Mouse (Mus musculus) liver, adult 2 months (tissue): ENCODE data around the gene Bcl11a. TPM values are rescaled to one million over a fixed set of nuclear protein-coding genes. Genes with fewer than 3 reads are reported as not detected.
A peak's percentile ranks its signal among the peaks of the same experiment; 100 is the strongest.

Experiments used
- DNase-seq: peaks from one replicate; pipeline ENCODE4 v3.0.0-alpha.2; 2011; ENCODE audit warnings: low read depth, low spot score; ENCODE audit errors: extremely low read depth
- H3K27ac ChIP-seq: fragments of 200-500 bp; replicated peaks from 2 replicates; pipeline ENCODE4 v1.5.1; 2012; ENCODE audit warnings: low read depth, mild to moderate bottlenecking, control low read depth, inconsistent platforms, low read length; ENCODE audit not compliant: insufficient read depth
- H3K27me3 ChIP-seq: fragments of 200-500 bp; 2 replicates; pipeline ENCODE4 v1.6.1; 2012; ENCODE audit warnings: mild to moderate bottlenecking, moderate library complexity, low read length, inconsistent platforms; ENCODE audit not compliant: control insufficient read depth, insufficient read depth
- H3K36me3 ChIP-seq: fragments of 200-500 bp; 2 replicates; pipeline ENCODE4 v1.6.1; 2012; ENCODE audit warnings: low read length, inconsistent platforms; ENCODE audit not compliant: control insufficient read depth, insufficient read depth
- H3K4me1 ChIP-seq: fragments of 200-500 bp; 2 replicates; pipeline ENCODE4 v1.6.1; 2011; ENCODE audit warnings: low read length; ENCODE audit not compliant: control insufficient read depth, insufficient read depth
- H3K4me3 ChIP-seq: fragments of 200-500 bp; 2 replicates; pipeline ENCODE4 v1.5.1; 2011; ENCODE audit warnings: low read depth, mild to moderate bottlenecking, control low read depth, low read length, moderate library complexity; ENCODE audit not compliant: insufficient read depth
- H3K79me2 ChIP-seq: fragments of 200-500 bp; 2 replicates; pipeline ENCODE4 v1.6.1; 2012; ENCODE audit warnings: inconsistent platforms, mild to moderate bottlenecking, low read length, moderate library complexity; ENCODE audit not compliant: control insufficient read depth, insufficient read depth
- H3K9ac ChIP-seq: fragments of 200-500 bp; 2 replicates; pipeline ENCODE4 v1.6.1; 2012; ENCODE audit warnings: low read depth, mild to moderate bottlenecking, control low read depth, inconsistent platforms, low read length
- CTCF ChIP-seq: fragments of 200-500 bp; IDR thresholded peaks from 2 replicates; pipeline ENCODE4 v1.5.1; 2011; ENCODE audit warnings: low read depth, low read length, control low read depth
- POLR2A ChIP-seq: fragments of 200-500 bp; IDR thresholded peaks from 2 replicates; pipeline ENCODE4 v1.6.1; 2011; ENCODE audit warnings: low read length, control low read depth; ENCODE audit not compliant: insufficient read depth; ENCODE audit errors: extremely low read depth
- WGBS: fragments of 180-500 bp; shearing (Covaris S2); methylation state at CpG from one replicate; pipeline ENCODE4 v1.1.7; 2018; 5-methylcytosine and 5-hydroxymethylcytosine counted together
- polyA plus RNA-seq: library from polyadenylated mRNA; depleted of rRNA; stranded (reverse); fragments of >200 nt; gene quantifications from 2 replicates; pipeline ENCODE4 v1.2.3, GENCODE M21; 2012
- total RNA-seq: library from RNA; depleted of rRNA; stranded (reverse); fragments of >200 nt; gene quantifications from 2 replicates; pipeline ENCODE4 v1.2.3, GENCODE M21; 2014

The Bcl11a gene
- total and polyA plus RNA-seq, 2 experiments, result 0.09 to 0.13 TPM

GRCm38 (mm10) chr11:24180040-24180439 is 102.2 kb downstream of the Bcl11a start:
- no peak for DNase-seq
- TF ChIP-seq POLR2A, result no peak
- no peak overlapping the region for H3K27ac ChIP-seq
- H3K4me3 ChIP-seq, result no peak overlapping the region
- no peak overlapping the region for H3K9ac ChIP-seq
- no peaks in the 10 kb centered on the region for H3K79me2 ChIP-seq
- no peaks in the 10 kb centered on the region for H3K27me3 ChIP-seq
- 87% methylated on average over 7 of the region's 7 CpGs for WGBS
- no peaks in the 10 kb centered on the region for H3K36me3 ChIP-seq
- no peaks in the 10 kb centered on the region for H3K4me1 ChIP-seq

- 93% methylated on average over 7 of the region's 7 CpGs for WGBS
- no peaks in the 10 kb centered on the region for H3K4me1 ChIP-seq
Measured at GRCm38 (mm10) chr11:24183501-24183900, 105.6 kb downstream of the Bcl11a start.

GRCm38 (mm10) chr11:24184932-24185331 is 107.1 kb downstream of the Bcl11a start:
- no peaks in the 10 kb centered on the region for H3K36me3 ChIP-seq
- 70% methylated on average over 5 of the region's 5 CpGs for WGBS
- no peaks in the 10 kb centered on the region for H3K4me1 ChIP-seq
- no peak overlapping the region for H3K4me3 ChIP-seq
- DNase-seq, result peak; percentile 8
- H3K27ac ChIP-seq, result no peak overlapping the region
- H3K27me3 ChIP-seq, result no peaks in the 10 kb centered on the region
- no peaks in the 10 kb centered on the region for H3K79me2 ChIP-seq
- H3K9ac ChIP-seq, result no peak overlapping the region
- TF ChIP-seq CTCF (no peak), POLR2A (no peak)

More at GRCm38 (mm10) chr11:24183501-24183900, 105.6 kb downstream of the Bcl11a start:
- Histone ChIP-seq H3K27me3 (no peaks in the 10 kb centered on the region), H3K9ac (no peak overlapping the region), H3K79me2 (no peaks in the 10 kb centered on the region), H3K4me3 (no peak overlapping the region), H3K36me3 (no peaks in the 10 kb centered on the region), H3K27ac (no peak overlapping the region)
- no peak for TF ChIP-seq CTCF
- DNase-seq, result no peak

- H3K36me3 ChIP-seq, result no peaks in the 10 kb centered on the region
- no peak for DNase-seq
- H3K4me3 ChIP-seq, result no peak overlapping the region
- no peak overlapping the region for H3K9ac ChIP-seq
- no peaks in the 10 kb centered on the region for H3K79me2 ChIP-seq
- no peaks in the 10 kb centered on the region for H3K27me3 ChIP-seq
- no peaks in the 10 kb centered on the region for H3K4me1 ChIP-seq
- 80% methylated on average over 3 of the region's 3 CpGs for WGBS
- H3K27ac ChIP-seq, result no peak overlapping the region
- TF ChIP-seq POLR2A, result no peak
- TF ChIP-seq CTCF, result no peak
Measured at GRCm38 (mm10) chr11:24190411-24190810, 112.6 kb downstream of the Bcl11a start.

- H3K27ac ChIP-seq, result no peak overlapping the region
- H3K9ac ChIP-seq, result no peak overlapping the region
- DNase-seq, result no peak
- WGBS, result 84% methylated on average over 4 of the region's 4 CpGs
- H3K4me3 ChIP-seq, result no peak overlapping the region
- H3K36me3 ChIP-seq, result no peaks in the 10 kb centered on the region
- H3K27me3 ChIP-seq, result no peaks in the 10 kb centered on the region
- no peak for TF ChIP-seq POLR2A
- no peak for TF ChIP-seq CTCF
- H3K4me1 ChIP-seq, result no peaks in the 10 kb centered on the region
- no peaks in the 10 kb centered on the region for H3K79me2 ChIP-seq
Measured at GRCm38 (mm10) chr11:24196460-24197190, 118.8 kb downstream of the Bcl11a start.

- Histone ChIP-seq H3K4me1 (no peaks in the 10 kb centered on the region), H3K79me2 (no peaks in the 10 kb centered on the region), H3K36me3 (no peaks in the 10 kb centered on the region), H3K4me3 (no peak overlapping the region), H3K27ac (no peak overlapping the region), H3K9ac (no peak overlapping the region), H3K27me3 (no peaks in the 10 kb centered on the region)
- 90% methylated on average over 1 of the region's 1 CpGs for WGBS
- no peak for TF ChIP-seq CTCF
- no peak for TF ChIP-seq POLR2A
- DNase-seq, result no peak
Measured at GRCm38 (mm10) chr11:24197424-24197823, 119.6 kb downstream of the Bcl11a start.
